ENCODE assay signal across 9 mouse cellular contexts in genomic region chr2:127430238-127430637, GRCm38 (mm10). TPM values are rescaled to one million over a fixed set of nuclear protein-coding genes. Genes with fewer than 3 reads are reported as not detected.
DNase-seq lines count a peak whose midpoint lies in the region; ATAC-seq and TF ChIP-seq lines count a peak whose summit lies in the region.
"Had no signal": no experiment of that assay in that cellular context is flagged by ENCODE, and none has a peak within 500 bp of the region (broad histone marks: within the 10 kb centered on the region; RNA-seq: fewer than 3 reads in every experiment).

No protein-coding gene starts in this region.

- H3K9me3 ChIP-seq in hindbrain, embryonic 10.5 days, result no peaks in the 10 kb centered on the region
- H3K9me3 ChIP-seq in hindbrain, embryonic 13.5 days, result no peaks in the 10 kb centered on the region
- no peaks in the 10 kb centered on the region for H3K9me3 ChIP-seq in forebrain, embryonic 16.5 days (ENCODE audit: control insufficient read depth, low read length)
- H3K9me3 ChIP-seq: limb, embryonic 13.5 days had no signal

- no peak for TF ChIP-seq POLR2A in embryonic fibroblast, embryonic 13.5 days (IDR thresholded peaks at IDR 0.05; ENCODE audit: low read depth, low read length)

- no peak overlapping the region for H3K27ac ChIP-seq in hindbrain, embryonic 10.5 days
- no peak overlapping the region for H3K27ac ChIP-seq in hindbrain, embryonic 13.5 days
- no peak overlapping the region for H3K27ac ChIP-seq in embryonic fibroblast, embryonic 13.5 days (ENCODE audit: insufficient read depth, low read length)
- no peak overlapping the region for H3K27ac ChIP-seq in layer of hippocampus, adult 2 months
- no peak overlapping the region for H3K27ac ChIP-seq in forebrain, embryonic 16.5 days (ENCODE audit: low read length)
- H3K27ac ChIP-seq: limb, embryonic 13.5 days had no signal

- 30% methylated on average over 3 of the region's 3 CpGs for WGBS in hindbrain, embryonic 10.5 days
- WGBS in hindbrain, embryonic 13.5 days, result 25% methylated on average over 3 of the region's 3 CpGs
- WGBS in forebrain, embryonic 16.5 days, result 23% methylated on average over 3 of the region's 3 CpGs

- H3K4me3 ChIP-seq in hindbrain, embryonic 10.5 days, result no peak overlapping the region
- H3K4me3 ChIP-seq in hindbrain, embryonic 13.5 days, result no peak overlapping the region
- no peak overlapping the region for H3K4me3 ChIP-seq in embryonic fibroblast, embryonic 13.5 days (ENCODE audit: insufficient read depth, low read length)
- no peak overlapping the region for H3K4me3 ChIP-seq in layer of hippocampus, adult 2 months
- H3K4me3 ChIP-seq in forebrain, embryonic 16.5 days (replicated peaks; ENCODE audit: low read length), result no peak overlapping the region
- H3K4me3 ChIP-seq: limb, embryonic 13.5 days had no signal

- ATAC-seq in hindbrain, embryonic 13.5 days (ENCODE audit: low FRiP score), result no peak
- ATAC-seq in megakaryocyte, adult 5-6 weeks (ENCODE audit: poor library complexity, severe bottlenecking), result peak; percentile 49; the same call in 1 of the 2 replicates
- no peak for ATAC-seq in forebrain, embryonic 16.5 days

- no peaks in the 10 kb centered on the region for H3K27me3 ChIP-seq in hindbrain, embryonic 10.5 days (ENCODE audit: insufficient read depth, poor library complexity, severe bottlenecking)
- no peaks in the 10 kb centered on the region for H3K27me3 ChIP-seq in hindbrain, embryonic 13.5 days
- no peaks in the 10 kb centered on the region for H3K27me3 ChIP-seq in forebrain, embryonic 16.5 days (replicated peaks; ENCODE audit: control insufficient read depth, insufficient read depth, low read length)
- H3K27me3 ChIP-seq: limb, embryonic 13.5 days had no signal

- peak; percentile 39 for DNase-seq in hindbrain, embryonic 10.5 days (ENCODE audit: low spot score)
- peak; percentile 57 for DNase-seq in A20 (ENCODE audit: low read depth, low spot score)
- peak; percentile 26 for DNase-seq in Muller cell, postnatal 12 days (ENCODE audit: inconsistent ontology term)
- DNase-seq in layer of hippocampus, adult 2 months (ENCODE audit: low spot score in 2 of 2), result peak; percentile 55

- no peaks in the 10 kb centered on the region for H3K4me1 ChIP-seq in hindbrain, embryonic 10.5 days (replicated peaks)
- no peaks in the 10 kb centered on the region for H3K4me1 ChIP-seq in hindbrain, embryonic 13.5 days (replicated peaks)
- H3K4me1 ChIP-seq in embryonic fibroblast, embryonic 13.5 days (ENCODE audit: control insufficient read depth, insufficient read depth, low read length), result no peaks in the 10 kb centered on the region
- no peaks in the 10 kb centered on the region for H3K4me1 ChIP-seq in forebrain, embryonic 16.5 days (replicated peaks; ENCODE audit: control insufficient read depth, insufficient read depth, low read length)

- peaks cover 20% of the 10 kb centered on the region for H3K36me3 ChIP-seq in hindbrain, embryonic 10.5 days
- H3K36me3 ChIP-seq in hindbrain, embryonic 13.5 days, result peaks cover 24% of the 10 kb centered on the region
- H3K36me3 ChIP-seq in forebrain, embryonic 16.5 days (ENCODE audit: control insufficient read depth, insufficient read depth), result no peaks in the 10 kb centered on the region

- peak; percentile 24; the same call in 1 of the 2 replicates for TF ChIP-seq CTCF in embryonic fibroblast, embryonic 13.5 days (IDR thresholded peaks at IDR 0.05; ENCODE audit: borderline replicate concordance, insufficient read depth, low read length)
- peak; percentile 91 for TF ChIP-seq CTCF in layer of hippocampus, adult 2 months (conservative IDR thresholded peaks at IDR 0.05)

- no peak overlapping the region for H3K4me2 ChIP-seq in hindbrain, embryonic 13.5 days
- no peak overlapping the region for H3K4me2 ChIP-seq in forebrain, embryonic 16.5 days (ENCODE audit: low read length)
- H3K4me2 ChIP-seq: limb, embryonic 13.5 days had no signal

- H3K9ac ChIP-seq in hindbrain, embryonic 13.5 days, result no peak overlapping the region
- no peak overlapping the region for H3K9ac ChIP-seq in forebrain, embryonic 16.5 days (replicated peaks; ENCODE audit: low read depth, low read length)
- H3K9ac ChIP-seq: limb, embryonic 13.5 days had no signal

RNA-seq across cellular contexts. Expression of gene Gpat2, which starts 5.2 kb away (rescaled TPM):
- 0.10 and 0.24 TPM in 2 replicates for polyA plus RNA-seq in hindbrain, embryonic 10.5 days (2016; fragmentation: Nextera tagmentation; extraction: Ambion mirVana)
- polyA plus RNA-seq in hindbrain, embryonic 13.5 days (2015; fragmentation: Nextera tagmentation; extraction: Ambion mirVana), result 0.09 and 0.12 TPM in 2 replicates
- polyA plus RNA-seq in embryonic fibroblast, embryonic 13.5 days (2011; ENCODE audit: insufficient read length, low read depth, missing spikeins), result not detected in 2 replicates
- under 1 TPM; 0.12 to 0.31 TPM for total RNA-seq in layer of hippocampus, adult 2 months (2021)
- total RNA-seq in megakaryocyte, adult 5-6 weeks (2015), result not detected in 2 replicates
- total RNA-seq in megakaryocyte, adult 5-6 weeks (2017), result not detected in 2 replicates
- polyA plus RNA-seq in forebrain, embryonic 16.5 days (2015; fragmentation: Nextera tagmentation; extraction: Ambion mirVana), result 0.09 and 0.13 TPM in 2 replicates

RNA-seq across cellular contexts. Expression of gene Fahd2a, which starts 14.1 kb away (rescaled TPM):
- polyA plus RNA-seq in hindbrain, embryonic 10.5 days (2016; fragmentation: Nextera tagmentation; extraction: Ambion mirVana), result 20.5 and 27.1 TPM in 2 replicates
- polyA plus RNA-seq in hindbrain, embryonic 13.5 days (2015; fragmentation: Nextera tagmentation; extraction: Ambion mirVana), result 33.3 and 37.1 TPM in 2 replicates
- polyA plus RNA-seq in embryonic fibroblast, embryonic 13.5 days (2011; ENCODE audit: insufficient read length, low read depth, missing spikeins), result 5.1 and 12.3 TPM in 2 replicates
- 10 to 100 TPM; 19.8 to 21.6 TPM for total RNA-seq in layer of hippocampus, adult 2 months (2021)
- total RNA-seq in megakaryocyte, adult 5-6 weeks (2015), result 9.9 and 16.8 TPM in 2 replicates
- total RNA-seq in megakaryocyte, adult 5-6 weeks (2017), result 6.4 and 9.7 TPM in 2 replicates
- polyA plus RNA-seq in forebrain, embryonic 16.5 days (2015; fragmentation: Nextera tagmentation; extraction: Ambion mirVana), result 26.1 and 26.8 TPM in 2 replicates
